Mouse (Mus musculus): Measurements from ENCODE around the gene Zpbp2. TPM values are rescaled to one million over a fixed set of nuclear protein-coding genes. Genes with fewer than 3 reads are reported as not detected.

Zpbp2 gene
- polyA plus RNA-seq, 1 experiment from 2014 or later: 0.20 TPM

GRCm38 (mm10) chr11:98586087-98586891 is 35.4 kb downstream of the Zpbp2 start:
- 1% methylated on average over 22 of the region's 22 CpGs for WGBS
- Histone ChIP-seq H3K9me3 (no peaks in the 10 kb centered on the region), H3K27ac (replicated peaks) (peak overlapping the region; percentile 86), H3K4me1 (peaks cover 45% of the 10 kb centered on the region), H3K4me3 (peak overlapping the region; percentile 93), H3K27me3 (replicated peaks; ENCODE audit: low read depth, poor library complexity, severe bottlenecking) (no peaks in the 10 kb centered on the region), H3K36me3 (replicated peaks) (peaks cover 29% of the 10 kb centered on the region)
- DNase-seq (ENCODE audit: low spot score): no peak

- H3K27ac ChIP-seq (replicated peaks): peak within 1 kb of the TSS; percentile 86
- peaks cover 21% of the 10 kb centered on the region for H3K36me3 ChIP-seq (replicated peaks)
- no peaks in the 10 kb centered on the region for H3K9me3 ChIP-seq
- peaks cover 45% of the 10 kb centered on the region for H3K4me1 ChIP-seq
- peak within 1 kb of the TSS; percentile 93 for H3K4me3 ChIP-seq
- peak; percentile 100 for DNase-seq (ENCODE audit: low spot score)
- WGBS: under 1% methylated on average over 49 of the region's 49 CpGs
- no peaks in the 10 kb centered on the region for H3K27me3 ChIP-seq (replicated peaks; ENCODE audit: low read depth, poor library complexity, severe bottlenecking)
These were observed 36.1 kb downstream of the Zpbp2 start, which contains the start of gene Ormdl3 for GRCm38 (mm10) chr11:98586892-98587563. TSS of gene Ormdl3 (minus strand) at chr11:98587368.

GRCm38 (mm10) chr11:98587684-98588546 is 37.0 kb downstream of the Zpbp2 start:
- 6% methylated on average over 20 of the region's 20 CpGs for WGBS
- peak; percentile 77 for DNase-seq (ENCODE audit: low spot score)
- H3K4me1 ChIP-seq: peaks cover 45% of the 10 kb centered on the region

GRCm38 (mm10) chr11:98588833-98589281 is 38.0 kb downstream of the Zpbp2 start:
- Histone ChIP-seq H3K27ac (replicated peaks) (0 out of 2 replicates have a peak overlapping the region, but pooled peaks have one; percentile 86), H3K9me3 (no peaks in the 10 kb centered on the region), H3K27me3 (replicated peaks; ENCODE audit: low read depth, poor library complexity, severe bottlenecking) (no peaks in the 10 kb centered on the region; the same call in 1 of the 2 replicates), H3K4me3 (peak overlapping the region; percentile 93; the same call in 1 of the 2 replicates), H3K4me1 (peaks cover 45% of the 10 kb centered on the region), H3K36me3 (replicated peaks) (peaks cover 3% of the 10 kb centered on the region)
- WGBS: 59% methylated on average over 6 of the region's 6 CpGs
- no peak for DNase-seq (ENCODE audit: low spot score)

More at GRCm38 (mm10) chr11:98587684-98588546, 37.0 kb downstream of the Zpbp2 start:
- Histone ChIP-seq H3K27ac (replicated peaks) (peak overlapping the region; percentile 86), H3K9me3 (no peaks in the 10 kb centered on the region), H3K27me3 (replicated peaks; ENCODE audit: low read depth, poor library complexity, severe bottlenecking) (no peaks in the 10 kb centered on the region; the same call in 1 of the 2 replicates), H3K4me3 (peak overlapping the region; percentile 93), H3K36me3 (replicated peaks) (peaks cover 12% of the 10 kb centered on the region)

- Histone ChIP-seq H3K9me3 (no peaks in the 10 kb centered on the region), H3K27me3 (replicated peaks; ENCODE audit: low read depth, poor library complexity, severe bottlenecking) (no peaks in the 10 kb centered on the region; the same call in 1 of the 2 replicates), H3K4me3 (no peak overlapping the region), H3K27ac (replicated peaks) (no peak overlapping the region), H3K4me1 (peaks cover 45% of the 10 kb centered on the region), H3K36me3 (replicated peaks) (no peaks in the 10 kb centered on the region; the same call in 1 of the 2 replicates)
- DNase-seq (ENCODE audit: low spot score): no peak
- WGBS: 83% methylated on average over 8 of the region's 8 CpGs
These were observed 38.4 kb downstream of the Zpbp2 start for GRCm38 (mm10) chr11:98589306-98589705.

- Histone ChIP-seq H3K9me3 (no peaks in the 10 kb centered on the region), H3K27me3 (replicated peaks; ENCODE audit: low read depth, poor library complexity, severe bottlenecking) (no peaks in the 10 kb centered on the region; the same call in 1 of the 2 replicates), H3K4me1 (peaks cover 31% of the 10 kb centered on the region), H3K4me3 (no peak overlapping the region), H3K27ac (replicated peaks) (no peak overlapping the region), H3K36me3 (replicated peaks) (no peaks in the 10 kb centered on the region)
- no peak for DNase-seq (ENCODE audit: low spot score)
- 79% methylated on average over 19 of the region's 19 CpGs for WGBS
These were observed 39.9 kb downstream of the Zpbp2 start for GRCm38 (mm10) chr11:98590548-98591445.

- no peak for DNase-seq (ENCODE audit: low spot score)
- H3K36me3 ChIP-seq (replicated peaks): no peaks in the 10 kb centered on the region
- no peaks in the 10 kb centered on the region for H3K9me3 ChIP-seq
- 73% methylated on average over 6 of the region's 6 CpGs for WGBS
- H3K27ac ChIP-seq (replicated peaks): no peak overlapping the region
- H3K4me3 ChIP-seq: no peak overlapping the region
- H3K27me3 ChIP-seq (replicated peaks; ENCODE audit: low read depth, poor library complexity, severe bottlenecking): peaks cover 24% of the 10 kb centered on the region
- H3K4me1 ChIP-seq: 0 out of 2 replicates have a peak, but pooled peaks cover 6% of the 10 kb centered on the region
These were observed 44.1 kb downstream of the Zpbp2 start for GRCm38 (mm10) chr11:98595021-98595420.

- WGBS: 82% methylated on average over 10 of the region's 10 CpGs
- Histone ChIP-seq H3K4me3 (no peak overlapping the region), H3K27me3 (replicated peaks; ENCODE audit: low read depth, poor library complexity, severe bottlenecking) (peaks cover 28% of the 10 kb centered on the region), H3K9me3 (no peaks in the 10 kb centered on the region), H3K4me1 (0 out of 2 replicates have a peak, but pooled peaks cover 6% of the 10 kb centered on the region), H3K36me3 (replicated peaks) (no peaks in the 10 kb centered on the region), H3K27ac (replicated peaks) (no peak overlapping the region)
- DNase-seq (ENCODE audit: low spot score): no peak
These were observed 44.6 kb downstream of the Zpbp2 start for GRCm38 (mm10) chr11:98595473-98595872.

- Histone ChIP-seq H3K36me3 (replicated peaks) (no peaks in the 10 kb centered on the region), H3K27ac (replicated peaks) (no peak overlapping the region), H3K4me3 (no peak overlapping the region), H3K9me3 (no peaks in the 10 kb centered on the region), H3K4me1 (0 out of 2 replicates have a peak, but pooled peaks cover 6% of the 10 kb centered on the region), H3K27me3 (replicated peaks; ENCODE audit: low read depth, poor library complexity, severe bottlenecking) (peaks cover 33% of the 10 kb centered on the region)
- DNase-seq (ENCODE audit: low spot score): no peak
- WGBS: 89% methylated on average over 3 of the region's 3 CpGs
These were observed 45.1 kb downstream of the Zpbp2 start for GRCm38 (mm10) chr11:98595955-98596354.

- Histone ChIP-seq H3K9me3 (no peaks in the 10 kb centered on the region), H3K4me3 (no peak overlapping the region), H3K27me3 (replicated peaks; ENCODE audit: low read depth, poor library complexity, severe bottlenecking) (peaks cover 47% of the 10 kb centered on the region), H3K36me3 (replicated peaks) (no peaks in the 10 kb centered on the region), H3K27ac (replicated peaks) (no peak overlapping the region), H3K4me1 (peaks cover 14% of the 10 kb centered on the region)
- peak; percentile 73 for DNase-seq (ENCODE audit: low spot score)
- WGBS: 40% methylated on average over 6 of the region's 6 CpGs
These were observed 46.5 kb downstream of the Zpbp2 start for GRCm38 (mm10) chr11:98597363-98597762.

- DNase-seq (ENCODE audit: low spot score): no peak
- H3K4me3 ChIP-seq: no peak within 1 kb of the TSS
- no peak within 1 kb of the TSS for H3K27ac ChIP-seq (replicated peaks)
- no peaks in the 10 kb centered on the region for H3K36me3 ChIP-seq (replicated peaks)
- no peaks in the 10 kb centered on the region for H3K9me3 ChIP-seq
- 81% methylated on average over 8 of the region's 8 CpGs for WGBS
- H3K4me1 ChIP-seq: peaks cover 17% of the 10 kb centered on the region
- H3K27me3 ChIP-seq (replicated peaks; ENCODE audit: low read depth, poor library complexity, severe bottlenecking): peaks cover 47% of the 10 kb centered on the region
These were observed 47.1 kb downstream of the Zpbp2 start, which contains the start of gene Lrrc3c for GRCm38 (mm10) chr11:98597991-98598390. TSS of gene Lrrc3c (plus strand) at chr11:98598291.
